Mouse (Mus musculus) heart, embryonic 16.5 days (tissue): ENCODE measurements around the gene Pkn1. TPM values are rescaled to one million over a fixed set of nuclear protein-coding genes. Genes with fewer than 3 reads are reported as not detected.
A peak's percentile ranks its signal among the peaks of the same experiment; 100 is the strongest.

Source experiments
- ATAC-seq: fragments of 200-750 bp; cut with Nextera tagmentation; replicated peaks from 2 replicates; pipeline ENCODE4 v1.8.0; 2017; ENCODE audit warnings: moderate number of reproducible peaks; ENCODE audit not compliant: insufficient read depth, low FRiP score; ENCODE audit errors: extremely low read depth
- H3K27ac ChIP-seq: fragments of 300-500 bp; sonication (generic); 2 replicates; pipeline ENCODE4 v1.5.1; 2014; ENCODE audit warnings: mild to moderate bottlenecking, low read length, control low read depth, moderate library complexity
- H3K27me3 ChIP-seq: fragments of 300-500 bp; sonication (generic); 2 replicates; pipeline ENCODE4 v1.6.1; 2014; ENCODE audit warnings: low read length, mixed read lengths; ENCODE audit not compliant: control insufficient read depth, insufficient read depth
- H3K36me3 ChIP-seq: fragments of 300-500 bp; sonication (generic); 2 replicates; pipeline ENCODE4 v1.6.1; 2014; ENCODE audit not compliant: control insufficient read depth, insufficient read depth
- H3K4me1 ChIP-seq: fragments of 300-500 bp; sonication (generic); 2 replicates; pipeline ENCODE4 v1.6.1; 2014; ENCODE audit warnings: low read length, mixed read lengths; ENCODE audit not compliant: control insufficient read depth, insufficient read depth
- H3K4me2 ChIP-seq: fragments of 300-500 bp; sonication (generic); 2 replicates; pipeline ENCODE4 v1.6.1; 2014; ENCODE audit warnings: low read depth, mild to moderate bottlenecking, control low read depth, low read length
- H3K4me3 ChIP-seq: fragments of 300-500 bp; sonication (generic); 2 replicates; pipeline ENCODE4 v1.5.1; 2014; ENCODE audit warnings: mild to moderate bottlenecking, control low read depth, low read length
- H3K9ac ChIP-seq: fragments of 300-500 bp; sonication (generic); 2 replicates; pipeline ENCODE4 v1.6.1; 2014; ENCODE audit warnings: low read length, control low read depth
- H3K9me3 ChIP-seq: fragments of 300-500 bp; sonication (generic); replicated peaks from 2 replicates; pipeline ENCODE4 v1.6.1; 2016; ENCODE audit warnings: low read length; ENCODE audit not compliant: control insufficient read depth
- WGBS: fragments of 180-500 bp; shearing (Covaris S2); extraction: QIAGEN DNeasy Blood & Tissue Kit; methylation state at CpG from one replicate; pipeline ENCODE4 v1.1.7; 2014; 5-methylcytosine and 5-hydroxymethylcytosine counted together
- polyA plus RNA-seq: library from polyadenylated mRNA; unstranded; fragments of >200 nt; fragmentation: Nextera tagmentation; extraction: Ambion mirVana; gene quantifications from 2 replicates; pipeline ENCODE4 v1.2.1, GENCODE M21; 2015

The Pkn1 gene
- polyA plus RNA-seq, 1 experiment from 2014 or later, result 17.5 TPM

- WGBS, result 39% methylated on average over 2 of the region's 2 CpGs
Observed at GRCm38 (mm10) chr8:83664931-83665625, 33.9 kb downstream of the Pkn1 start.

GRCm38 (mm10) chr8:83664096-83664495, 34.9 kb downstream of the Pkn1 start:
- Histone ChIP-seq H3K36me3 (peaks cover 3% of the 10 kb centered on the region; the same call in 1 of the 2 replicates), H3K27ac (no peak overlapping the region), H3K4me1 (peaks cover 45% of the 10 kb centered on the region), H3K9me3 (no peaks in the 10 kb centered on the region), H3K4me2 (no peak overlapping the region), H3K27me3 (no peaks in the 10 kb centered on the region), H3K4me3 (no peak overlapping the region), H3K9ac (no peak overlapping the region)
- no peak for ATAC-seq
- 88% methylated on average over 13 of the region's 13 CpGs for WGBS

More at GRCm38 (mm10) chr8:83664931-83665625, 33.9 kb downstream of the Pkn1 start:
- no peak overlapping the region for H3K4me3 ChIP-seq
- no peak overlapping the region for H3K9ac ChIP-seq
- H3K27me3 ChIP-seq, result 0 out of 2 replicates have a peak, but pooled peaks cover 2% of the 10 kb centered on the region
- peaks cover 45% of the 10 kb centered on the region for H3K4me1 ChIP-seq
- peaks cover 9% of the 10 kb centered on the region for H3K36me3 ChIP-seq
- H3K9me3 ChIP-seq, result no peaks in the 10 kb centered on the region
- H3K27ac ChIP-seq, result 0 out of 2 replicates have a peak overlapping the region, but pooled peaks have one; percentile 37
- H3K4me2 ChIP-seq, result no peak overlapping the region
- ATAC-seq, result no peak

DNA sequence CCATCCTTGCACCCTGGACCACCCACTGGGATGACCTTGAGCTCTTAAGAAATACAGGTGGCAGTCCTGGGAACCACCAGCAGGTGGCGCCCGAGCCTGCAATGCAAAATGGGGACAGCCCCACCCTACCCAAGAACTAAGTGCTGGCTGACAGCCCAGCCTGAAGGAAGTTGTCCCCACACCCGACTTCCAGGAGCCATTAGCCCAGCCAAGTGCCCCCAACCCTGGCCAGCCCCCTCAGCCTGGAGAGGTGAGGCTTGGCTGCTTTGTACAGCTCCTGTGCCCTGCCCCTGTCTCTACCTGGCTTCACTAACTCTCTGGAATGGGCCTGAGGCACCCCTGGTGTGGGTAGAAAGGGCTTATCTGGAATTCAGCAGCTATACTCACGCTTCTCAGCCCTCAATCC, 36.6 kb downstream of the Pkn1 start:
- Histone ChIP-seq H3K27ac (peak overlapping the region; percentile 28; the same call in 1 of the 2 replicates), H3K27me3 (no peaks in the 10 kb centered on the region), H3K9me3 (no peaks in the 10 kb centered on the region), H3K4me3 (no peak overlapping the region), H3K9ac (peak overlapping the region; percentile 57), H3K4me2 (peak overlapping the region; percentile 29; the same call in 1 of the 2 replicates), H3K4me1 (peaks cover 38% of the 10 kb centered on the region), H3K36me3 (peaks cover 7% of the 10 kb centered on the region; the same call in 1 of the 2 replicates)
- 2% methylated on average over 4 of the region's 4 CpGs for WGBS
- peak; percentile 50 for ATAC-seq

DNA sequence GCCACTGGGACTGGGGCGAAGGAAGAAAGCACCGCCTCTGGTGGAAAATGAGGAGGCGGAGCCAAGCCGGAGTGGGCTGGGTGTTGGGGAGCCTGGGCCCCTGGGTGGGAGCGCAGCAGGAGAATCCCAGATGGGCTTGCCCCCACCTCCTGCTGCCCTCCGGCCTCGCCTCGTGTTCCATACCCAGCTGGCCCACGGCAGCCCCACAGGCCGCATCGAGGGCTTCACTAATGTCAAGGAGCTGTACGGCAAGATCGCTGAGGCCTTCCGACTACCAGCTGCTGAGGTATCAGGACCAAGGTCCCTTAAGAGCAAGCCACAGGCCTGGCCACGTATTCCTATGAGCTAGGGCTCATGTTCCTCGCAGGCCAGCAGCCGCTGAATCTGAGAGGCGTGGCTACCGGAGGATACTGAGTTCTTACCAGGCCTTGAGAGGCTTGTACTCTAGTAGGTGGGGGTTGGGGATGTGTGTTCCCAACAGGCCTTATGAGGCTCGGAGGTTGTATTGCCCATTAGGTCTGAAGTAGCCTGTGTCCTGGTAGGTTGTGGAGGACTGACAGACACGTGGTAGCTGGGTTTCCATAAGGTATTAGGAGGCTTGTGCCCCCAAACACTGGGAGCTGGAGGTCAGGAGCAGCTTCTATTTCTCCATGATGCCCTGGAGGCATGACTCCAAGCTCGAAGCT, 37.8 kb downstream of the Pkn1 start:
- H3K27ac ChIP-seq, result no peak overlapping the region
- H3K27me3 ChIP-seq, result no peaks in the 10 kb centered on the region
- ATAC-seq, result no peak
- H3K4me1 ChIP-seq, result peaks cover 30% of the 10 kb centered on the region
- peak overlapping the region; percentile 32; the same call in 1 of the 2 replicates for H3K9ac ChIP-seq
- peak overlapping the region; percentile 6; the same call in 1 of the 2 replicates for H3K4me3 ChIP-seq
- no peaks in the 10 kb centered on the region for H3K9me3 ChIP-seq
- peaks cover 7% of the 10 kb centered on the region for H3K36me3 ChIP-seq
- 21% methylated on average over 22 of the region's 22 CpGs for WGBS
- peak overlapping the region; percentile 52 for H3K4me2 ChIP-seq

DNA sequence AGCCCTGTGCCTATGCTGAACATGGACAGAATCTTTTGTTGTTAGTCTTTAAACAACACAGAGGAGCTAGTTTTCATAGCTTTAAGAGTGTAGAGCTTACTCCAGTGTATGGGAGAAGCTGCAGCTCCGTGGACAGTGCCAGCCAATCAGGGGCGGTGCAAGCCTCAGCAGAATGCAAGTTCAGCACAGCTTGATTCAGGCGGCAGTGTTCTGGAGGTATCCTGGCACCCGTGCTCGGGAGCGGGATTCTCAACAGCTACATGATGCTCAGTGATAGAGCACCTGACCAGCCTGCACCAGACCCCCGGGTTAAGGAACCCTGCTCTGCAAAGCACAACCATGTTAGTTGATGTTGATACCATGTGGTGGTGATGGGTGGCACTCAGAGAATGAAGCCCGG, 38.4 kb downstream of the Pkn1 start:
- no peak overlapping the region for H3K4me3 ChIP-seq
- WGBS, result 13% methylated on average over 8 of the region's 8 CpGs
- no peaks in the 10 kb centered on the region for H3K9me3 ChIP-seq
- H3K4me1 ChIP-seq, result peaks cover 29% of the 10 kb centered on the region
- H3K4me2 ChIP-seq, result peak overlapping the region; percentile 52
- H3K36me3 ChIP-seq, result peaks cover 7% of the 10 kb centered on the region
- no peak overlapping the region for H3K27ac ChIP-seq
- peak overlapping the region; percentile 32; the same call in 1 of the 2 replicates for H3K9ac ChIP-seq
- H3K27me3 ChIP-seq, result no peaks in the 10 kb centered on the region
- no peak for ATAC-seq

GRCm38 (mm10) chr8:83656484-83657246, 42.3 kb downstream of the Pkn1 start:
- ATAC-seq, result no peak
- Histone ChIP-seq H3K4me3 (no peak overlapping the region), H3K27me3 (no peaks in the 10 kb centered on the region), H3K4me2 (no peak overlapping the region), H3K36me3 (peaks cover 4% of the 10 kb centered on the region), H3K9ac (no peak overlapping the region), H3K4me1 (peaks cover 33% of the 10 kb centered on the region), H3K9me3 (no peaks in the 10 kb centered on the region), H3K27ac (peak overlapping the region; percentile 41; the same call in 1 of the 2 replicates)
- WGBS, result 65% methylated on average over 13 of the region's 13 CpGs

DNA sequence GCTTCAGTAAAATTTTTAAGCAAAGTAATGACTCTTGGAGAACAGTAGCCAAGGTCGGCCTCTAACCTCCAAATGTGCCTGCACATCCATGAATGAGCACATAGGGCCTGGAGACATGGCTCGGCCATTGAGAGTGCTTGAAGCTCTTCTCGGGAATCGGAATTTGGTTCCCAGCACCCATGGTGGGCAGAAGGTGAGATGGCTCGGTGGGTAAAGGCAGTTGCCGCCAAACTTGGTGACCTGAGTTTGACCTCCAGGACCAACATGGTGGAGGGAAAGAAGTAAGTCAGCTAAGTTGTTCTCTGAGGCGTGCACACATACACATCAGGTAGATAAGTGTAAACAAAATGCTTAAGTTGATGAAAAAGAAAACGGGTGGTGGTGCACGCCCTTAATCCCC, 42.9 kb downstream of the Pkn1 start:
- Histone ChIP-seq H3K9ac (no peak overlapping the region), H3K36me3 (peaks cover 4% of the 10 kb centered on the region), H3K27me3 (no peaks in the 10 kb centered on the region), H3K4me3 (no peak overlapping the region), H3K4me1 (peaks cover 29% of the 10 kb centered on the region), H3K4me2 (no peak overlapping the region), H3K27ac (no peak overlapping the region), H3K9me3 (no peaks in the 10 kb centered on the region)
- ATAC-seq, result no peak
- 91% methylated on average over 9 of the region's 9 CpGs for WGBS

GRCm38 (mm10) chr8:83654725-83655124, 44.3 kb downstream of the Pkn1 start:
- Histone ChIP-seq H3K4me2 (no peak overlapping the region), H3K36me3 (peaks cover 4% of the 10 kb centered on the region), H3K9me3 (no peaks in the 10 kb centered on the region), H3K27ac (no peak overlapping the region), H3K4me1 (peaks cover 20% of the 10 kb centered on the region), H3K27me3 (no peaks in the 10 kb centered on the region), H3K4me3 (no peak overlapping the region), H3K9ac (no peak overlapping the region)
- ATAC-seq, result no peak
- WGBS, result 89% methylated on average over 6 of the region's 6 CpGs
